Comparison of ENCODE assay signal across 20 mouse cellular contexts in genomic region chr3:87980728-87981127, GRCm38 (mm10). TPM values are rescaled to one million over a fixed set of nuclear protein-coding genes. Genes with fewer than 3 reads are reported as not detected.
DNase-seq lines count a peak whose midpoint lies in the region; ATAC-seq and TF ChIP-seq lines count a peak whose summit lies in the region.
"Had no signal": no experiment of that assay in that cellular context is flagged by ENCODE, and none has a peak within 500 bp of the region (broad histone marks: within the 10 kb centered on the region; RNA-seq: fewer than 3 reads in every experiment).

No protein-coding gene starts in this region.

- H3K9ac ChIP-seq in kidney, embryonic 16.5 days (replicated peaks; ENCODE audit: low read length): peak overlapping the region; percentile 39; the same call in 1 of the 2 replicates
- no peak overlapping the region for H3K9ac ChIP-seq in midbrain, embryonic 13.5 days (replicated peaks)
- H3K9ac ChIP-seq in midbrain, embryonic 16.5 days (ENCODE audit: low read depth, low read length): no peak overlapping the region
- H3K9ac ChIP-seq in intestine, postnatal 0 days (ENCODE audit: low read depth, low read length): no peak overlapping the region
- H3K9ac ChIP-seq: limb, embryonic 15.5 days; liver, postnatal 0 days had no signal

- no peaks in the 10 kb centered on the region for H3K9me3 ChIP-seq in kidney, embryonic 16.5 days (ENCODE audit: low read length)
- no peaks in the 10 kb centered on the region for H3K9me3 ChIP-seq in midbrain, embryonic 13.5 days
- no peaks in the 10 kb centered on the region for H3K9me3 ChIP-seq in midbrain, embryonic 16.5 days (replicated peaks; ENCODE audit: control insufficient read depth, low read length, poor library complexity, severe bottlenecking)
- no peaks in the 10 kb centered on the region for H3K9me3 ChIP-seq in intestine, postnatal 0 days (ENCODE audit: control insufficient read depth)
- H3K9me3 ChIP-seq: limb, embryonic 15.5 days had no signal

- DNase-seq in gastrocnemius, adult 2 months: no peak
- DNase-seq in gastrocnemius, postnatal 14 days: no peak
- DNase-seq in kidney, postnatal 10 days: no peak
- no peak for DNase-seq in left cerebral cortex, adult 11 months (ENCODE audit: low spot score)
- DNase-seq: adrenal gland, postnatal 36 days; B cell, adult 2 months; cerebellum, postnatal 10 days; embryo, embryonic 11 days; kidney, adult 18-20 months; liver, postnatal 0 days; right cerebral cortex, postnatal 25 days; thymus, postnatal 4 days had no signal

- H3K27me3 ChIP-seq in kidney, embryonic 16.5 days (ENCODE audit: insufficient read depth, low read length): no peaks in the 10 kb centered on the region
- no peaks in the 10 kb centered on the region for H3K27me3 ChIP-seq in midbrain, embryonic 13.5 days
- no peaks in the 10 kb centered on the region for H3K27me3 ChIP-seq in midbrain, embryonic 16.5 days (ENCODE audit: control insufficient read depth, insufficient read depth, low read depth, low read length)
- no peaks in the 10 kb centered on the region for H3K27me3 ChIP-seq in intestine, postnatal 0 days (replicated peaks; ENCODE audit: control insufficient read depth, insufficient read depth, low read length)
- H3K27me3 ChIP-seq: limb, embryonic 15.5 days; Patski had no signal

- 0 out of 2 replicates have a peak overlapping the region, but pooled peaks have one; percentile 7 for H3K4me2 ChIP-seq in kidney, embryonic 16.5 days (replicated peaks; ENCODE audit: low read depth, low read length)
- H3K4me2 ChIP-seq in midbrain, embryonic 13.5 days (replicated peaks): no peak overlapping the region
- H3K4me2 ChIP-seq in midbrain, embryonic 16.5 days (ENCODE audit: low read length): no peak overlapping the region
- H3K4me2 ChIP-seq in intestine, postnatal 0 days (replicated peaks; ENCODE audit: low read depth): no peak overlapping the region
- H3K4me2 ChIP-seq: limb, embryonic 15.5 days had no signal

- H3K27ac ChIP-seq in gastrocnemius, adult 2 months: peak overlapping the region; percentile 92; the same call in 1 of the 2 replicates
- peak overlapping the region; percentile 57 for H3K27ac ChIP-seq in kidney, embryonic 16.5 days (ENCODE audit: low read length)
- peak overlapping the region; percentile 61 for H3K27ac ChIP-seq in midbrain, embryonic 13.5 days
- H3K27ac ChIP-seq in midbrain, embryonic 16.5 days (ENCODE audit: low read length): no peak overlapping the region
- peak overlapping the region; percentile 95; the same call in 1 of the 2 replicates for H3K27ac ChIP-seq in intestine, postnatal 0 days (ENCODE audit: low read depth, low read length)
- H3K27ac ChIP-seq: limb, embryonic 15.5 days had no signal

- TF ChIP-seq CTCF in gastrocnemius, adult 2 months (IDR thresholded peaks at IDR 0.05): no peak
- TF ChIP-seq CTCF in intestine, postnatal 0 days (IDR thresholded peaks at IDR 0.05; ENCODE audit: low read depth): no peak

- 53% methylated on average over 5 of the region's 5 CpGs for WGBS in kidney, embryonic 16.5 days
- 57% methylated on average over 5 of the region's 5 CpGs for WGBS in midbrain, embryonic 13.5 days
- WGBS in midbrain, embryonic 16.5 days: 66% methylated on average over 5 of the region's 5 CpGs
- 73% methylated on average over 5 of the region's 5 CpGs for WGBS in intestine, postnatal 0 days

- peaks cover 57% of the 10 kb centered on the region for H3K4me1 ChIP-seq in kidney, embryonic 16.5 days (ENCODE audit: insufficient read depth, low read length)
- peaks cover 64% of the 10 kb centered on the region for H3K4me1 ChIP-seq in midbrain, embryonic 13.5 days (replicated peaks)
- H3K4me1 ChIP-seq in midbrain, embryonic 16.5 days (ENCODE audit: control insufficient read depth, insufficient read depth, low read length): peaks cover 8% of the 10 kb centered on the region
- peaks cover 37% of the 10 kb centered on the region for H3K4me1 ChIP-seq in intestine, postnatal 0 days (replicated peaks; ENCODE audit: control insufficient read depth, insufficient read depth, low read length)

- peaks cover 11% of the 10 kb centered on the region; the same call in 1 of the 2 replicates for H3K36me3 ChIP-seq in kidney, embryonic 16.5 days (ENCODE audit: insufficient read depth, low read length)
- peaks cover 23% of the 10 kb centered on the region for H3K36me3 ChIP-seq in midbrain, embryonic 13.5 days
- H3K36me3 ChIP-seq in midbrain, embryonic 16.5 days (ENCODE audit: control insufficient read depth, insufficient read depth, low read length): no peaks in the 10 kb centered on the region
- H3K36me3 ChIP-seq in intestine, postnatal 0 days (ENCODE audit: control insufficient read depth, insufficient read depth): peaks cover 16% of the 10 kb centered on the region
- H3K36me3 ChIP-seq: limb, embryonic 15.5 days had no signal

- ATAC-seq in kidney, embryonic 16.5 days (ENCODE audit: low FRiP score, low TSS enrichment): peak; percentile 4; the same call in 1 of the 2 replicates
- no peak for ATAC-seq in midbrain, embryonic 13.5 days
- ATAC-seq in midbrain, embryonic 16.5 days: no peak
- ATAC-seq in intestine, postnatal 0 days: no peak
- ATAC-seq: liver, postnatal 0 days; Patski had no signal

- intact Hi-C loops in gastrocnemius, adult 2 months (cut with DNase I): no loop called here
- intact Hi-C loops in gastrocnemius, postnatal 14 days (cut with DNase I; ENCODE audit: low total_unique reads): loop anchor here (10.0 kb wide), 1 partner anchor 46 kb away; the partner anchor contains the start of genes Isg20l2 and Rrnad1

- H3K4me3 ChIP-seq in gastrocnemius, adult 2 months: no peak overlapping the region
- no peak overlapping the region for H3K4me3 ChIP-seq in kidney, embryonic 16.5 days (ENCODE audit: low read length)
- H3K4me3 ChIP-seq in midbrain, embryonic 13.5 days (replicated peaks): no peak overlapping the region
- no peak overlapping the region for H3K4me3 ChIP-seq in midbrain, embryonic 16.5 days (ENCODE audit: low read depth, low read length)
- H3K4me3 ChIP-seq in intestine, postnatal 0 days (ENCODE audit: low read depth, low read length): no peak overlapping the region
- H3K4me3 ChIP-seq: limb, embryonic 15.5 days had no signal

RNA-seq across cellular contexts. Expression of gene Nes, which starts 9.8 kb away (rescaled TPM):
- 10 to 100 TPM in 1 of 2 experiments, 1 to 10 TPM in 1; 9.1 to 17.2 TPM for total RNA-seq in gastrocnemius, adult 2 months (2021)
- total RNA-seq in gastrocnemius, postnatal 14 days (2021): 10 to 100 TPM; 37.2 to 51.2 TPM
- polyA plus RNA-seq in kidney, embryonic 16.5 days (2015; fragmentation: Nextera tagmentation; extraction: Ambion mirVana): 25.7 and 26.6 TPM in 2 replicates
- 61.9 and 77.6 TPM in 2 replicates for polyA plus RNA-seq in midbrain, embryonic 13.5 days (2015; fragmentation: Nextera tagmentation; extraction: Ambion mirVana)
- polyA plus RNA-seq in midbrain, embryonic 16.5 days (2015; fragmentation: Nextera tagmentation; extraction: Ambion mirVana): 14.1 and 21.8 TPM in 2 replicates
- polyA plus RNA-seq in intestine, postnatal 0 days (2015; fragmentation: Nextera tagmentation; extraction: Ambion mirVana): 9.2 and 9.5 TPM in 2 replicates
- total RNA-seq: megakaryocyte, adult 5-6 weeks had no signal

RNA-seq across cellular contexts. Expression of gene Bcan, which starts 19.3 kb away (rescaled TPM):
- total RNA-seq in gastrocnemius, adult 2 months (2021): not detected
- under 1 TPM; 0.08 to 0.16 TPM for total RNA-seq in gastrocnemius, postnatal 14 days (2021)
- polyA plus RNA-seq in kidney, embryonic 16.5 days (2015; fragmentation: Nextera tagmentation; extraction: Ambion mirVana): 0.10 TPM in 1 of 2 replicates, not detected in the other
- polyA plus RNA-seq in midbrain, embryonic 13.5 days (2015; fragmentation: Nextera tagmentation; extraction: Ambion mirVana): 10.1 and 14.0 TPM in 2 replicates
- polyA plus RNA-seq in midbrain, embryonic 16.5 days (2015; fragmentation: Nextera tagmentation; extraction: Ambion mirVana): 51.5 and 96.9 TPM in 2 replicates
- 0.17 and 0.24 TPM in 2 replicates for polyA plus RNA-seq in intestine, postnatal 0 days (2015; fragmentation: Nextera tagmentation; extraction: Ambion mirVana)
- total RNA-seq: megakaryocyte, adult 5-6 weeks had no signal
- polyA plus RNA-seq: liver, postnatal 0 days had no signal

RNA-seq across cellular contexts. Expression of gene Crabp2, which starts 32.3 kb away (rescaled TPM):
- total RNA-seq in gastrocnemius, adult 2 months (2021): under 1 TPM in 1 of 2 experiments, not detected in 1; 0.42 TPM
- under 1 TPM; 0.31 to 0.33 TPM for total RNA-seq in gastrocnemius, postnatal 14 days (2021)
- polyA plus RNA-seq in kidney, embryonic 16.5 days (2015; fragmentation: Nextera tagmentation; extraction: Ambion mirVana): 62.0 and 67.8 TPM in 2 replicates
- polyA plus RNA-seq in midbrain, embryonic 13.5 days (2015; fragmentation: Nextera tagmentation; extraction: Ambion mirVana): 129 and 135 TPM in 2 replicates
- 42.5 and 44.4 TPM in 2 replicates for polyA plus RNA-seq in midbrain, embryonic 16.5 days (2015; fragmentation: Nextera tagmentation; extraction: Ambion mirVana)
- polyA plus RNA-seq in intestine, postnatal 0 days (2015; fragmentation: Nextera tagmentation; extraction: Ambion mirVana): 0.81 and 1.9 TPM in 2 replicates
- total RNA-seq: heart, postnatal 25 days; megakaryocyte, adult 5-6 weeks had no signal
- polyA plus RNA-seq: liver, postnatal 0 days had no signal

RNA-seq across cellular contexts. Expression of gene Hapln2, which starts 46.7 kb away (rescaled TPM):
- not detected for total RNA-seq in gastrocnemius, adult 2 months (2021)
- under 1 TPM in 1 of 2 experiments, not detected in 1; 0.13 TPM for total RNA-seq in gastrocnemius, postnatal 14 days (2021)
- polyA plus RNA-seq in kidney, embryonic 16.5 days (2015; fragmentation: Nextera tagmentation; extraction: Ambion mirVana): 0.13 and 0.16 TPM in 2 replicates
- polyA plus RNA-seq in midbrain, embryonic 13.5 days (2015; fragmentation: Nextera tagmentation; extraction: Ambion mirVana): 0.14 and 0.55 TPM in 2 replicates
- polyA plus RNA-seq in midbrain, embryonic 16.5 days (2015; fragmentation: Nextera tagmentation; extraction: Ambion mirVana): 0.37 and 0.74 TPM in 2 replicates
- polyA plus RNA-seq in intestine, postnatal 0 days (2015; fragmentation: Nextera tagmentation; extraction: Ambion mirVana): not detected in 2 replicates
- total RNA-seq: adrenal gland, postnatal 36 days; heart, postnatal 25 days; megakaryocyte, adult 5-6 weeks had no signal
- polyA plus RNA-seq: limb, embryonic 15.5 days; liver, postnatal 0 days had no signal

RNA-seq across cellular contexts. Expression of gene Rrnad1, which starts 50.2 kb away (rescaled TPM):
- 1 to 10 TPM; 4.7 to 5.0 TPM for total RNA-seq in gastrocnemius, adult 2 months (2021)
- 1 to 10 TPM; 3.6 to 3.9 TPM for total RNA-seq in gastrocnemius, postnatal 14 days (2021)
- polyA plus RNA-seq in kidney, embryonic 16.5 days (2015; fragmentation: Nextera tagmentation; extraction: Ambion mirVana): 19.9 and 22.7 TPM in 2 replicates
- polyA plus RNA-seq in midbrain, embryonic 13.5 days (2015; fragmentation: Nextera tagmentation; extraction: Ambion mirVana): 19.8 and 24.9 TPM in 2 replicates
- polyA plus RNA-seq in midbrain, embryonic 16.5 days (2015; fragmentation: Nextera tagmentation; extraction: Ambion mirVana): 20.5 and 23.2 TPM in 2 replicates
- 5.8 and 6.1 TPM in 2 replicates for polyA plus RNA-seq in intestine, postnatal 0 days (2015; fragmentation: Nextera tagmentation; extraction: Ambion mirVana)

Comparison
In these comparisons a context has a peak if more than half of its experiments do, and no peak if none do; other contexts are left out.
1. RNA of gene Crabp2, which starts 32.3 kb away (polyA plus RNA-seq): 129 to 135 TPM in midbrain, embryonic 13.5 days, 62.0 to 67.8 TPM in kidney, embryonic 16.5 days and 42.5 to 44.4 TPM in midbrain, embryonic 16.5 days; 0.81 to 1.9 TPM in intestine, postnatal 0 days; every median in the first group is over 10 times any median in the second.